Mouse (Mus musculus): Measurements from ENCODE around the gene Spata31.

The Spata31 gene

DNA sequence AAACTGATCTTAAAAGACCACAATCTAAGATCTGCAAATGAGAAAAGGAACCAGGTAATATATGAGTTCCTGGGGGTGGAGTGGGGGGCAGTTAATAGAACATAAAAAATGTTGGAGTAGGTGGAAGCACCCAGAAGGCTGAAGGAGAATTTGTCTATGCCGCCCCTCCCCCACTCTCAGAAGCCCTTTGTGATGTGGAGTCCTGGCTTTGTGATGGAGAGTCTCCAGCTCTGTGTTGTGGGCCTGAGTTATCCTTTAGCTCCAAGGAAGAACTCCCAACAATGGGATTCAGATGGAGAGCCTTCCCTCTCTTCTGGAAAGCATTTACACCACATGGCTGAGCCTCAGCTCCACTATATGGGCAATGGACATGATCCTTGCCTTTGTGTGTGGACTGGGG is at the start of gene Spata31:
Spata31 (plus strand) TSS at position 216 of the 400 bp plus-strand sequence.
- in situ Hi-C loops (cut with MboI; ENCODE audit: low pct_unique_long_range_greater_than_20kb in 1 of 2, low sequenced_read_pairs in 2 of 2, unreplicated experiment in 1 of 2): no loop called here

DNA sequence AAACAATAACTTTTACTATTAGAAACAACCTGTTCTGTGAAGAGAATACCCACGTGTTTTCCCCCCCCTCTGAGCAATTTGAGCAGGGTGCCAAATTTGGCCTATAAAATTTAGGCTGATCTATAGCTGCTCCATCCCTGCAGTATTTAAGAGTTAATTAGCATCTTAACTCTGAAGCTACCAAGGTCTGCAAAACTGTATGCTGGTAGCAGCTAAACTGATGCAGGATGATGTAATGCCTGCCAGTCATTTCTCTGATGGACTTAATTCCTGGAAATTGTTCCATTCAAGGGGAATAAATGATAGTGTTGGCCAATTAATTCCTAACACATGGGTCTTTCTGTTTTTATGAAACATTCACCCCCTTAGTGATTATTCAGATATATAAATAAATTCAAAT is 14.1 kb upstream of the Spata31 start:
- in situ Hi-C loops (cut with MboI; ENCODE audit: low pct_unique_long_range_greater_than_20kb in 1 of 2, low sequenced_read_pairs in 2 of 2, unreplicated experiment in 1 of 2): no loop called here

DNA sequence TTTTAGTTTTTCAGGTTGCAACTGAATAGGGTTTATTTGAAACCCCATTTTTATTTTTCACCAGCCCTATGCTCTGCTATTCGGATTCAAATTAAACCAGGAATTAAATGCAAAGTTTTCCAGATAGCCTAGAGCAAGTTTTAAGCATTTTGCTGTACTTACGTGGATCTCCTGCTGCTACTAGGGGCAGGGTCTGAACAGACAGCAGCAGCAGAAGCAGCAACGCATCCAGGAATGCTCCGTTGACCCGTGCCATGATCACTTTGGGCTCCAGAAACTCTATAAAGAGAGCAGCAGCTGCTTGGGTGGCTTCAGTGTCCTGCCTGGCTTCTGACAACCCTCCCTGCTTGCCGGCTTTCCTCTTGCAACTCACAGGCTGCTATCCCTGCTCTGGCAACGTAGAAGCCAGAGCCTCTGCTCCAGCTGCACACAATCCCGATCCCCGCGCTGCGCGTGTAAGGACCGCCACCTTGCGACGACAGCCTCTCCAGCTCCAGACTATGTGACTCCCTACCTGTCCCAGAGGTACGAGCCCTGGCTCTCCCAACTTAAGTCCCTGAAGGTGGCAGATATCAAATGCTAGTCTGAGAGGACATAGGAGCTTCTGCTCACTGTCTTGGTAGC is 13.5 kb upstream of the Spata31 start, which contains the start of gene Cntnap3:
Cntnap3 (minus strand) TSS at position 371 of the 624 bp plus-strand sequence.
- in situ Hi-C loops (cut with MboI; ENCODE audit: low pct_unique_long_range_greater_than_20kb in 1 of 2, low sequenced_read_pairs in 2 of 2, unreplicated experiment in 1 of 2): no loop called here

All from mouse embryonic stem cell (cell line).